Mouse (Mus musculus): ENCODE data around the gene Col25a1.

- TF ChIP-seq CTCF (IDR thresholded peaks at IDR 0.05; ENCODE audit: low read depth, low read length) (no peak), POLR2A (IDR thresholded peaks at IDR 0.05; ENCODE audit: borderline replicate concordance, low read depth, low read length) (no peak)
Observed at GRCm38 (mm10) chr3:130430052-130430451, 298.8 kb downstream of the Col25a1 start.
